In the genomic region with DNA sequence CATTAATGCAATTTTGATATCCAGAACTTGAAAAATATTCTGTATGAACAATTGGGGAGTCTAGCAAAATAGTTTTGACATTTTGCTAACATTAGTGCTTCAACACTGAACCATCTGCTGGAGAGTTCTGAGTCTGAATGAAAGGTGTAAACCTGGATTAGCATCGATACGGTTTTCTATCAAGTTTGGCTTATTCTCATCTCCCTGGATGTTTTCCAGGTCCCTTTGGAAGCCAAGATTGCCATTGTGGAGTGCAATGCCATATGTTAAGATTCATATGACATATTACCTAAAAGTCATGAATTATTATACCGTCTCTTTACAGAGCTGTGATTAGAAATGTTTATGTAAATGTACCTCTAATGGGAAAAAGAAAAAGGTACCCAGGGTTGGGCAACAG, we compare ENCODE assay signal across 37 mouse cellular contexts. TPM values are rescaled to one million over a fixed set of nuclear protein-coding genes. Genes with fewer than 3 reads are reported as not detected.
DNase-seq lines count a peak whose midpoint lies in the region; ATAC-seq and TF ChIP-seq lines count a peak whose summit lies in the region.
"Had no signal": no experiment of that assay in that cellular context is flagged by ENCODE, and none has a peak within 500 bp of the region (broad histone marks: within the 10 kb centered on the region; RNA-seq: fewer than 3 reads in every experiment).

No protein-coding gene starts in this region.

- H3K36me3 ChIP-seq in forebrain, embryonic 15.5 days, result no peaks in the 10 kb centered on the region
- H3K36me3 ChIP-seq in forebrain, embryonic 10.5 days (replicated peaks), result no peaks in the 10 kb centered on the region
- H3K36me3 ChIP-seq: hindbrain, embryonic 13.5 days; kidney, embryonic 15.5 days; limb, embryonic 12.5 days; liver, embryonic 15.5 days; lung, embryonic 15.5 days had no signal

- no peak overlapping the region for H3K4me2 ChIP-seq in forebrain, embryonic 15.5 days (replicated peaks)
- H3K4me2 ChIP-seq: heart, embryonic 11.5 days; hindbrain, embryonic 13.5 days; kidney, embryonic 15.5 days; limb, embryonic 12.5 days; liver, embryonic 15.5 days; lung, embryonic 15.5 days; midbrain, embryonic 11.5 days had no signal

- H3K9ac ChIP-seq in forebrain, embryonic 15.5 days (replicated peaks), result no peak overlapping the region
- H3K9ac ChIP-seq: hindbrain, embryonic 13.5 days; kidney, embryonic 15.5 days; limb, embryonic 12.5 days; liver, embryonic 15.5 days; lung, embryonic 15.5 days had no signal

- ATAC-seq in forebrain, embryonic 15.5 days (replicated peaks), result no peak
- ATAC-seq: activated CD4-positive, CD25-positive, alpha-beta regulatory T cell, adult 4 months; midbrain, embryonic 16.5 days had no signal

- no peak overlapping the region for H3K4me3 ChIP-seq in forebrain, embryonic 15.5 days
- no peak overlapping the region for H3K4me3 ChIP-seq in forebrain, embryonic 10.5 days
- no peak overlapping the region for H3K4me3 ChIP-seq in layer of hippocampus, adult 2 months
- H3K4me3 ChIP-seq: gastrocnemius, adult 2 months; hindbrain, embryonic 13.5 days; kidney, embryonic 15.5 days; left cerebral cortex, adult 2 months; limb, embryonic 12.5 days; liver, embryonic 15.5 days; lung, embryonic 15.5 days had no signal

- H3K27ac ChIP-seq in forebrain, embryonic 15.5 days (replicated peaks), result peak overlapping the region; percentile 74
- H3K27ac ChIP-seq in forebrain, embryonic 10.5 days, result no peak overlapping the region
- peak overlapping the region; percentile 55; the same call in 1 of the 2 replicates for H3K27ac ChIP-seq in layer of hippocampus, adult 2 months
- H3K27ac ChIP-seq: gastrocnemius, adult 2 months; hindbrain, embryonic 13.5 days; kidney, embryonic 15.5 days; left cerebral cortex, adult 2 months; limb, embryonic 12.5 days; liver, embryonic 15.5 days; lung, embryonic 15.5 days had no signal

- WGBS in forebrain, embryonic 15.5 days, result 50% methylated on average over 3 of the region's 3 CpGs
- WGBS in forebrain, embryonic 10.5 days, result 97% methylated on average over 3 of the region's 3 CpGs

- no peaks in the 10 kb centered on the region for H3K27me3 ChIP-seq in forebrain, embryonic 15.5 days
- no peaks in the 10 kb centered on the region for H3K27me3 ChIP-seq in forebrain, embryonic 10.5 days (ENCODE audit: poor library complexity, severe bottlenecking)
- H3K27me3 ChIP-seq: hindbrain, embryonic 13.5 days; kidney, embryonic 15.5 days; limb, embryonic 12.5 days; liver, embryonic 15.5 days; lung, embryonic 15.5 days had no signal

- no peak for DNase-seq in forebrain, embryonic 10.5 days (ENCODE audit: extremely low spot score, low spot score)
- peak in 1 of 2 experiments; percentile 12 for DNase-seq in layer of hippocampus, adult 2 months (ENCODE audit: low spot score in 2 of 2)
- DNase-seq in layer of hippocampus, postnatal 36 days, result no peak
- DNase-seq in cerebellum, adult 8-10 months, result peak; percentile 16
- no peak for DNase-seq in retina, embryonic 14.5 days (ENCODE audit: low spot score)
- DNase-seq in left cerebral cortex, adult 11 months (ENCODE audit: low spot score), result no peak
- DNase-seq: adrenal gland, adult 2 months; adrenal gland, postnatal 36 days; gastrocnemius, adult 2 months; gastrocnemius, postnatal 36 days; heart, adult 18-20 months; heart, postnatal 36 days; kidney, adult 18-20 months; kidney, postnatal 36 days; right cerebral cortex, adult 18-20 months; spleen, adult 18-20 months; thymus, postnatal 14 days had no signal

- no peaks in the 10 kb centered on the region for H3K9me3 ChIP-seq in forebrain, embryonic 15.5 days
- no peaks in the 10 kb centered on the region for H3K9me3 ChIP-seq in forebrain, embryonic 10.5 days
- H3K9me3 ChIP-seq: hindbrain, embryonic 13.5 days; kidney, embryonic 15.5 days; limb, embryonic 12.5 days; liver, embryonic 15.5 days; lung, embryonic 15.5 days had no signal

- no peak for TF ChIP-seq CTCF in layer of hippocampus, adult 2 months (conservative IDR thresholded peaks at IDR 0.05)

- H3K4me1 ChIP-seq in forebrain, embryonic 15.5 days, result peaks cover 37% of the 10 kb centered on the region
- H3K4me1 ChIP-seq in forebrain, embryonic 10.5 days, result no peaks in the 10 kb centered on the region
- H3K4me1 ChIP-seq: kidney, embryonic 15.5 days; limb, embryonic 12.5 days; liver, embryonic 15.5 days; lung, embryonic 15.5 days had no signal

RNA-seq across cellular contexts. Expression of a gene that starts 21.5 kb away (rescaled TPM):
- polyA plus RNA-seq in forebrain, embryonic 15.5 days (2015; fragmentation: Nextera tagmentation; extraction: Ambion mirVana), result not detected in 2 replicates
- not detected in 2 replicates for polyA plus RNA-seq in forebrain, embryonic 10.5 days (2016; fragmentation: Nextera tagmentation; extraction: Ambion mirVana)
- total RNA-seq in layer of hippocampus, adult 2 months (2021), result not detected
- not detected for total RNA-seq in layer of hippocampus, postnatal 36 days (2021)
- total RNA-seq: adrenal gland, adult 2 months; adrenal gland, postnatal 36 days; gastrocnemius, adult 2 months; gastrocnemius, postnatal 36 days; heart, adult 18-20 months; heart, postnatal 36 days; liver, adult 2 months; megakaryocyte progenitor cell, adult 5-6 weeks; neutrophil, adult 5-6 weeks had no signal
- polyA plus RNA-seq: activated CD4-positive, CD25-positive, alpha-beta regulatory T cell, adult 4 months; adrenal gland, adult 2 months; embryonic facial prominence, embryonic 11.5 days; heart, embryonic 11.5 days; hindbrain, embryonic 13.5 days; kidney, embryonic 15.5 days; limb, embryonic 12.5 days; liver, adult 2 months; liver, embryonic 15.5 days; midbrain, embryonic 11.5 days; neural tube, embryonic 11.5 days; urinary bladder, adult 2 months had no signal

RNA-seq across cellular contexts. Expression of a gene that starts 43.1 kb away (rescaled TPM):
- polyA plus RNA-seq in forebrain, embryonic 15.5 days (2015; fragmentation: Nextera tagmentation; extraction: Ambion mirVana), result not detected in 2 replicates
- polyA plus RNA-seq in forebrain, embryonic 10.5 days (2016; fragmentation: Nextera tagmentation; extraction: Ambion mirVana), result not detected in 2 replicates
- not detected for total RNA-seq in layer of hippocampus, adult 2 months (2021)
- not detected for total RNA-seq in layer of hippocampus, postnatal 36 days (2021)
- total RNA-seq: adrenal gland, adult 2 months; adrenal gland, postnatal 36 days; gastrocnemius, adult 2 months; gastrocnemius, postnatal 36 days; heart, adult 18-20 months; heart, postnatal 36 days; left cerebral cortex, adult 2 months; left cerebral cortex, postnatal 25 days; liver, adult 2 months; megakaryocyte progenitor cell, adult 5-6 weeks had no signal
- polyA plus RNA-seq: adrenal gland, adult 2 months; embryonic facial prominence, embryonic 11.5 days; heart, embryonic 11.5 days; heart, embryonic 16.5 days; hindbrain, embryonic 13.5 days; kidney, embryonic 15.5 days; limb, embryonic 12.5 days; liver, adult 2 months; liver, embryonic 15.5 days; lung, embryonic 15.5 days; midbrain, embryonic 11.5 days; midbrain, embryonic 16.5 days; neural tube, embryonic 11.5 days; stomach, embryonic 16.5 days; urinary bladder, adult 2 months had no signal
